Mouse (Mus musculus) WW6 (cell line): ENCODE results near the gene Lrrc25.

ENCODE experiments used
- DNase-seq: peaks from one replicate; pipeline ENCODE4 v3.0.0-alpha.2; 2013; ENCODE audit warnings: low read depth, low spot score

The Lrrc25 gene

DNA sequence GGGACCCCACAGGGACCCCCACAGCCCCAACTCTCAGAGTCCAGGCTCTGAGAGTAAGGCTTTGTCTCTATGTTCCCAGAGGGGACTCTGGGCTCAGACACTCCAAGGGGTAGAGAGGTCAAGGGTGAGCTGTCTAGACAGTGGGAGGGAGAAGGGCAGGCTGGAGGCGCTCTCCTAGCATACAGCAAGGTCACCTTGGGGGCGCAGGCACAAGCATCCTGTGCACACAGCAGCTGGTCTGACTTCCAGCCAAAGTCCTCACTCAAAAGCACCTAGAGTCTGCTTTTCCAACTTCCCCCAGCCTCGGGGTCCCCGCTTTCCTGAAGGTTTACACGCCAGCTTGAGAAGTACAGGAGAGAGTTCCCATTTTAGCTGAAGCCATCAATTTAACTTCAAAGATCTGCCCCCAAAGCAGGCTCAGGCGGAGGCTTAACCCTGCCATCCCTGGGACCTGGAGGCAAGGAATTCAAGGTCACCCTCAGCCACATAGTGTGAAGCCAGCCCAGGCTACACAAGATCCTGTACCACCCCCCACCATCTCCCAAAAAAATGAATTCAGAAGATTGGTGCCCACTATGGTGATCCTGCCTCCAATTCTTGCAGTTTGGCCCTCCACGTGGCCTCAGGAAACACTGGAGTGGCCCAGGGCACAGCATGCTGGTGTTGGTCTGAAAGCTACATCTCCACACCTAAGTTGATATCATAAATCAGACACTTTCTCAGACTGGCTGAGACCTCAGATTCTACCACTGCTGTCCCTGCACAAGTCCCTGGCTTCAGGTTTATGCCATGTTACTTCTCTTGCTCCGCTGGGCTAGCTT is 31.6 kb downstream of the Lrrc25 start:
- no peak for DNase-seq

DNA sequence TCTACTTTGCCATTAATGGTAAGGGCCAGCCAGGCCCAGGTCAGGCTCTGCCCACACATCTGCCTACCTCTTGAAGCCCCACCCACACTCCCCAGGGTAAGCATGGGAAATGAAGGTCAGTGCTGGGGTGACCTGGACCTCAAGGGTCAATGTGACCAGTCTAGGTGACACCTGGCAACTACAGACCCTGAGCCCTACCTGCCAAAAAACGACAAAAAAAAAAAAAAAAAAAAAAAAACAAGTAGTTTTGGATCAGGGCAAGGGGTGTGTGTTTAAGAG is 32.1 kb downstream of the Lrrc25 start:
- no peak for DNase-seq

DNA sequence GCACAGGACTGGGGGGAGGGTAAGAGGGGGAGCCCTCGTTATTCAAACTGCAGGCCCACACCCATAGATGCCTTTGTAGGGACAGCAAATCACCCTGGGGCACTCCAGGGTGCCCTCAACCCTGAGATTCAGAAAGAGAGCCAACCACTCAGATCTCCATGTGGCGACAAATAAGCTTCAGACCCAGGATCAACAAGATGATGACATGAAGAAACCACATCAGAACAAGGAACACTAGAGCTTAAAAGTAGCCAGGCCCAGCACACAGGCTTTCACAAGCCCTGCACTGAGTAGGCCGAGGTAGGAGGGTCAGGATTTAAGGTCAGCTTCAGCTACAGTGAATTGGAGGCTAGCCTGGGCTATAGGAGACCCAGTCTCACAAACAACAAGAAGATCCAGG is 33.0 kb downstream of the Lrrc25 start:
- DNase-seq = no peak

DNA sequence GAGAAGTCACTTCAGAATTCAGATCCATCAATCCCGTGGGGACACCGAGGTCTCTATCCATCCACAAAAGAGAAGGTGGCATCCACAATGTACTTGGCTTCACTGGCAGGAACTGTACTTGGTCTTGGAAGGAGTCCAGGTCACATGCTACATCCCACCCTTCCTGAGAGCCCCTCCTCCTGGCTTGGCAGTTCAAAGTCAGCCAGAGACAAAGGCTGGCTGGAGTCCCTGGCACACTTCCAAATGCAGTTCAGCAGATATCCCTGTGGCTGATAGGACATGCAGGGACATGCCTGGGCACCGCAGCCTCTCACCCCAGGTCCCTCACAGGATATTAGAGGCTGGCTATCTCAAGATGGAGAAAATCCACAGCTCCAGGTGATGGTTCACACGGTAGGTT is 33.4 kb downstream of the Lrrc25 start:
- DNase-seq = peak; percentile 73

GRCm38 (mm10) chr8:70650351-70650750 is 34.4 kb downstream of the Lrrc25 start:
- no peak for DNase-seq

GRCm38 (mm10) chr8:70653226-70653625 is 37.3 kb downstream of the Lrrc25 start:
- DNase-seq = no peak

- DNase-seq = no peak
These were observed 38.2 kb downstream of the Lrrc25 start for GRCm38 (mm10) chr8:70654121-70654520.

DNA sequence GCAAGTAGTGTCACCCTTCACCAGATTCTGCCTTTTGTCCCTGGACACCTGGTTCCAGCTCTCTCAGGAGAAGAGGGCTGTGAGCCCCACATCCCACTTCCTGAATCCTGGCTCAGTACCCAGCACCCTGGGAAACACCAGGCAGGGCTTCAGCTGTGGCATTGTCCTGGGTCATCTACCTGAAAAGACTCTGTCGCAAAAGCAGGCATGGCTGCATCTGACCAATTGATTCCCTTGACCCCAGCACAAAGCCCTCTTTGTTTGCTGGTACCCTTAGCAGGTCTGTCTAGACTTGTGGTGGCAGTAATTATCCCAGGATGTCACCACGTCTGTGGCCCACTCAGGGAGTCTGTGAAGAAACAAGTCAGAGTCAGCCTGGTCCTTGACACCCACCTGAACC is 39.5 kb downstream of the Lrrc25 start:
- DNase-seq = no peak

GRCm38 (mm10) chr8:70656193-70656790 is 40.3 kb downstream of the Lrrc25 start:
- no peak for DNase-seq

- DNase-seq = no peak
These were observed 41.3 kb downstream of the Lrrc25 start for GRCm38 (mm10) chr8:70657214-70657613.

- DNase-seq = no peak
These were observed 41.8 kb downstream of the Lrrc25 start for GRCm38 (mm10) chr8:70657739-70658138.

DNA sequence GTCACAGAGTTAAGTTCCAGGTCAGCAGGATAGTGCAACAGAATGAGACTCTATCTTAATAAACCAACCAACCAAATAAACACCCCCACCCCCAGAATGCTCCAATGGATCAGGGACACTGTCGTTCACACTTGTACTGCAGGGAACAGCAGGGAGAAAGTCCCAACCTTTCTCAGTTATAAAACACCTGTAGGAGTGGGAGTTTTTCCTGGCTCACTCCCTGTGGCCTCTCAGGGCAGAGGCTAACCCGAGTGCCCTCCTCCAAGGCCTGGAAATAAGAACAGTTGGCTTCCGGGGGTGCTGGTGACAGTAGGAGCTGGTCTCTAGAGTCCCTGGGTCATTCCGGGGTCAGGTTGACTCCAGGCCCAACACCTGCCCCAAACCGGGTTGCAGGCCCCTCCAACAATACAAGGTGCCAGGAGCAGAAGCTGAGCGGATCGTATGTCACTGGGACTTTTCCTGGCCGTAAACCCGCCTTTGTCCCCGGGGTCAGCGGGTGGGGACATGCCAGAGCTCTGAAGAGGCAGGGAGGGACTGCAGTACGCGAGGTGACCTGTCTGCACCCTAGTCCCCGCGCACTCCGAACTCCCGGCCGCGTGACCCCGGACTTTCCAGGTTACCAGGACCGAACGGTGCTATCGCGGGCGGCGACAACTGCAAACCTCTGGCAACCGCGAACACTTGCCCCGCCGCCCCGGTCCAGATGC is 43.1 kb downstream of the Lrrc25 start:
- DNase-seq = no peak

DNA sequence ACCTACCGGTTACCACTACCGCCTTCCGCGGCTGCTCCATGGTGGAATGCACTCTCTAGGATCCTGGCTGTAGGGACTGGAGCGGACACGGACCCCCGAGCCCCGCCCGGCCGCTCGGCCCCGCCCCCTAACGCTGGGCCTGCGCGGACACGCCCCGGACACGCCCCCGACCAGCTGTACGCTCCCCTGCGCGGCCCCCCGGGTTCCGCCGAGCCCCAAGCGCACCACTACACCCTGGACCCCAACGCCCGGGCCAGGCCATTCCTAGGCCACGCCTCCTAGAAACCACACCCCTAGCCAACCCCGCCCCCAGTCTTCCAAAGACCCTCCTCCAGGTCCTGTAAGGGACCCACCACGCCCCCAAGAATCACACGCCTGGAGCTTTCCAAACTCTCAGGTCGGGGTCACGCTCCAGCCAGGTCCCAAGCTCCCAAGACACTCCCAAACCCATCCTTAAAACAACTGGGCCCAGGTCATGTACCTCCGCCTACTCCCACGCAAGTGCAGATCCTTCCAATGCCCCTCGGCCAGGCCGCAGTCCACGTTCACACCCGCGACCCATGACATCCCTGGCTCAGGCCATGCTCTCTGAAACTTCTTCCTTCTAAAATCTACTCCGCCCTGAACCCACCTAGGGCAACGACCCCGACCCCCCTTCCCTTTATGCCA is 43.8 kb downstream of the Lrrc25 start:
- DNase-seq = peak; percentile 92

GRCm38 (mm10) chr8:70660273-70660725 is 44.3 kb downstream of the Lrrc25 start, which contains the start of gene Pgpep1:
TSS of gene Pgpep1 (minus strand) at chr8:70660388.
- DNase-seq = peak; percentile 88

DNA sequence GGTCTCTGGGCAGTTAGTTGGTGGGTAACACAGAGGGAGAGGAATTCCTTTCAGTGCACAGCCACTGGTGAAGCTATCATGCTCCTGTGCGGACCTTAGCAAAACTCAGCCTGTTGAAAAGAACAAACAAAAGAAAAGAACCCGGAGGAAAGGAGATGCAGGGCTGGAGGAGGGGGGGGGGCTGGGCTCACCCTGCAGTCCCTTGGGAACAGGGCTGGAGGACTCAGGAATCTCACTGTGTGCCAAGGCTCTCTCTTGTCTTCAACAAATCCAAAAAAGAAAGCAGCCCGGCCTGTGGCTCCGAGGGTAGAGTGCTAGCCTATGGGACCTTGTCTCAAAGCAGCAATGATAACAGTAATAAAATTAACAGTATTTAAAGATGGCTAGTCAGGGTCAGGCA is 47.7 kb downstream of the Lrrc25 start:
- DNase-seq = no peak

- DNase-seq = no peak
These were observed 48.7 kb downstream of the Lrrc25 start for GRCm38 (mm10) chr8:70664631-70665030.

DNA sequence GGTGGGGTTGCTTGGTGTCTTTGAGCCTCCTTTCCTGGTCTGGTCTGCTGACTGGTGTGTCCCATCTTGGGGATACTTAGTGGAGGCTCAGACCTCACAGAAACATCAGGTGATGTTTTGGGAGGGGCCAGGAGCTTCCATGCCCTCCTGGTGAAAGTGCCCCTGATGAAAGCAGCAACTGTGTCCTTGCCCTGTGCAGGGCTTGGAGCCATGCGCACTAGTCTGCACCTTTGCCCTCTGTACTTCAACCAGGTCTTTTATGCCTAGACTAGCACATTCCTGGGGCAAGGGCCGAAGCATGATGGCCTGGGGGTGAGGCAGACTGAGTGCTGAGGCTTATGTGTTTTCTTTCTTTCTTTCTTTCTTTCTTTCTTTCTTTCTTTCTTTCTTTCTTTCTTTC is 49.6 kb downstream of the Lrrc25 start:
- DNase-seq = no peak

DNA sequence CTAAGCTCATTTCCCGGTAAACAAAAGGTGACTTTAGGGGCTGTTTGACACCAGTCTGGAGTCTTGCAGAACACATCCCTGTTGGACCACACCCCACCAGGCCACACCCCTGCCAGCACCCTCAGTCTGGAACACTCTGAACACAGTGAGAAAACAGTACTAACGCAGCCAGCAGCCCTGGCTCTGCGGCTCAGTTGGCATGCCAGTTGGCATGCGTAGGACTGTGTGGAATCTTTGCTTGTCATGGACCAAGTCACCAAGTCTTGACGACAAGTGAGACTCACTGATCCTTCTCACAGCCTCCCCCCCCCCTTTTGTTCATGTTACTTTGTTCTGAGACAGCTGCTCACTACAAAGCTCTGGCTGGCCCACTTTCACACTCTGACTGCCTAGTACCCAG is 51.1 kb downstream of the Lrrc25 start:
- DNase-seq = no peak
